8 mouse cellular contexts compared by ENCODE assay signal in the genomic region with DNA sequence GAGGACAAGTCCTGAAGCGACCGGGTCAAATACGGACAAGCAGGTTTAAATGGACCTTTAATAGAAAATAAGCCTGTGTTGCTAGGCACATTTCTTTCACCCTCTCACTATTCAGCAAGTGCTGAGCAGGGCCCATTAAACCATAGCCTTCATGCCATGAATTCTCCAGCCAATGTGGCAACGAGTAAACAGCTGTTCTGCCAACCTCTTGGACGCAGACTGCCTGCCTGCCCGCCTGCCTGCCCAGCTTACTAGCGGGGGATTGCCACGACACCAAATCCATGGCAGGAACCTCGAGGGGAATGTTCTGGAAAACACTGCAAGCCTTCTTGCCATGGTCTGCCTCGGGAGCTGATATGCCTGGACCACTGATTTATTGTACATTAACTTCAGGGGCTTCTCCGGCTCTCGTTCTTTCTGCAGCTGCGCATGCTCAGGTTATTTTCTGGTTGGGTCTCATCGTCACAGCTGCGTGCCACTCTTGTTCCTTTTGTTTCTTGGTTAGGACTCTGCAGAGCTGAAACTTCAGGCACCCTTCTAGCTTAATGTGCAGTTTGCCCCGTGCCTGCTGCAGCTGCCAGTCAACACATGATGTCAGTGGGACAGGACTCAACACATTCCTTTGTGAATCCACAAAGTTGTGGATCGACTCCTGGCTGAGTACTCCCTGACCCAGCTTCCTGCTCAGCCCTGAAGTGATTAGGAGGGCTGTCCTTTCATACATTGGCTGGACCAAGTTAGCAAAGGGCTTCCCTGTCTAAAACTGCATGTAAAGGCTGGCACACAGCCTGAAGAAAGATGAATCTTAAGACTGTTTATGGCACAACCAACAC.
A peak's percentile ranks its signal among the peaks of the same experiment; 100 is the strongest.
DNase-seq lines count a peak whose midpoint lies in the region; ATAC-seq and TF ChIP-seq lines count a peak whose summit lies in the region.

No protein-coding gene starts in this region.

- TF ChIP-seq POLR2A in heart, adult 2 months (IDR thresholded peaks at IDR 0.05; ENCODE audit: insufficient read depth, low read depth, low read length): no peak

- no peak for TF ChIP-seq EP300 in heart, adult 2 months (IDR thresholded peaks at IDR 0.05; ENCODE audit: insufficient read depth, low read depth, low read length)

- H3K27me3 ChIP-seq in heart, embryonic 11.5 days (ENCODE audit: control insufficient read depth, insufficient read depth, low read length): peaks cover 6% of the 10 kb centered on the region; the same call in 1 of the 2 replicates
- H3K27me3 ChIP-seq in heart, adult 2 months (ENCODE audit: control insufficient read depth, insufficient read depth, low read length): no peaks in the 10 kb centered on the region
- no peaks in the 10 kb centered on the region; the same call in 1 of the 2 replicates for H3K27me3 ChIP-seq in midbrain, embryonic 16.5 days (ENCODE audit: control insufficient read depth, insufficient read depth, low read depth, low read length)

- H3K9ac ChIP-seq in heart, embryonic 11.5 days (ENCODE audit: low read depth, low read length): no peak overlapping the region; the same call in 1 of the 2 replicates
- H3K9ac ChIP-seq in heart, adult 2 months (ENCODE audit: low read depth, low read length): no peak overlapping the region
- H3K9ac ChIP-seq in midbrain, embryonic 16.5 days (ENCODE audit: low read depth, low read length): no peak overlapping the region

- no peak for TF ChIP-seq CTCF in heart, adult 2 months (IDR thresholded peaks at IDR 0.05)
- TF ChIP-seq CTCF in layer of hippocampus, adult 2 months (conservative IDR thresholded peaks at IDR 0.05): no peak

- H3K9me3 ChIP-seq in heart, embryonic 11.5 days (replicated peaks; ENCODE audit: control insufficient read depth, low read length): no peaks in the 10 kb centered on the region
- H3K9me3 ChIP-seq in midbrain, embryonic 16.5 days (replicated peaks; ENCODE audit: control insufficient read depth, low read length, poor library complexity, severe bottlenecking): no peaks in the 10 kb centered on the region

- no peak for ATAC-seq in heart, embryonic 11.5 days (replicated peaks; ENCODE audit: insufficient number of reproducible peaks, low FRiP score, low TSS enrichment)
- peak; percentile 46 for ATAC-seq in midbrain, embryonic 16.5 days

- WGBS in heart, embryonic 11.5 days (ENCODE audit: insufficient replicate concordance): 22% methylated on average over 17 of the region's 17 CpGs
- 36% methylated on average over 17 of the region's 17 CpGs for WGBS in heart, adult 2 months
- 24% methylated on average over 17 of the region's 17 CpGs for WGBS in midbrain, embryonic 16.5 days

- H3K36me3 ChIP-seq in heart, embryonic 11.5 days (ENCODE audit: control insufficient read depth, insufficient read depth, low read length): no peaks in the 10 kb centered on the region
- no peaks in the 10 kb centered on the region for H3K36me3 ChIP-seq in heart, adult 2 months (ENCODE audit: control insufficient read depth, insufficient read depth, low read length)
- H3K36me3 ChIP-seq in midbrain, embryonic 16.5 days (ENCODE audit: control insufficient read depth, insufficient read depth, low read length): no peaks in the 10 kb centered on the region

- intact Hi-C loops in heart, adult 2 months (cut with DNase I): no loop called here

- no peaks in the 10 kb centered on the region for H3K4me1 ChIP-seq in heart, embryonic 11.5 days (ENCODE audit: control insufficient read depth, insufficient read depth, low read length)
- H3K4me1 ChIP-seq in heart, adult 2 months (ENCODE audit: control insufficient read depth, insufficient read depth, low read length): peaks cover 3% of the 10 kb centered on the region; the same call in 1 of the 2 replicates
- peaks cover 2% of the 10 kb centered on the region; the same call in 1 of the 2 replicates for H3K4me1 ChIP-seq in midbrain, embryonic 16.5 days (ENCODE audit: control insufficient read depth, insufficient read depth, low read length)

- H3K4me2 ChIP-seq in heart, embryonic 11.5 days: peak overlapping the region; percentile 41
- H3K4me2 ChIP-seq in midbrain, embryonic 16.5 days (ENCODE audit: low read length): peak overlapping the region; percentile 40

- no peak for DNase-seq in heart, adult 2 months
- peak; percentile 47 for DNase-seq in Muller cell, postnatal 12 days (ENCODE audit: inconsistent ontology term)
- peak; percentile 47 for DNase-seq in gastrocnemius, postnatal 10 days
- peak; percentile 17 to 52 for DNase-seq in layer of hippocampus, adult 2 months (ENCODE audit: low spot score in 2 of 2)
- no peak for DNase-seq in thymus, postnatal 10 days (ENCODE audit: low spot score in 2 of 2)
- DNase-seq in spleen, postnatal 4 days (ENCODE audit: low spot score in 2 of 2): no peak

- no peak overlapping the region for H3K27ac ChIP-seq in heart, embryonic 11.5 days (ENCODE audit: low read depth, low read length)
- no peak overlapping the region for H3K27ac ChIP-seq in heart, adult 2 months
- peak overlapping the region; percentile 33; the same call in 1 of the 2 replicates for H3K27ac ChIP-seq in layer of hippocampus, adult 2 months
- no peak overlapping the region for H3K27ac ChIP-seq in midbrain, embryonic 16.5 days (ENCODE audit: low read length)

- 0 out of 2 replicates have a peak overlapping the region, but pooled peaks have one; percentile 1 for H3K4me3 ChIP-seq in heart, embryonic 11.5 days (ENCODE audit: low read depth, low read length)
- no peak overlapping the region for H3K4me3 ChIP-seq in heart, adult 2 months
- peak overlapping the region; percentile 17; the same call in 1 of the 2 replicates for H3K4me3 ChIP-seq in layer of hippocampus, adult 2 months
- H3K4me3 ChIP-seq in midbrain, embryonic 16.5 days (ENCODE audit: low read depth, low read length): peak overlapping the region; percentile 21; the same call in 1 of the 2 replicates

- no peaks in the 10 kb centered on the region for H3K79me2 ChIP-seq in heart, adult 2 months (replicated peaks; ENCODE audit: control insufficient read depth, insufficient read depth, low read length)

Comparison
In these comparisons a context has a peak if more than half of its experiments do, and no peak if none do; other contexts are left out.
1. DNase-seq: peak in Muller cell, postnatal 12 days (single experiment), gastrocnemius, postnatal 10 days (single experiment) and layer of hippocampus, adult 2 months (2 of 2); none in heart, adult 2 months (0 of 2), thymus, postnatal 10 days (0 of 2) and spleen, postnatal 4 days (0 of 2).